Mouse (Mus musculus) limb, embryonic 14.5 days (tissue): ENCODE data around the gene Tmem144. TPM values are rescaled to one million over a fixed set of nuclear protein-coding genes. Genes with fewer than 3 reads are reported as not detected.

ENCODE experiments used
- ATAC-seq: fragments of 200-750 bp; cut with Nextera tagmentation; 2 replicates; pipeline ENCODE4 v1.8.0; 2017; ENCODE audit warnings: low read depth, moderate number of reproducible peaks, moderate TSS enrichment; ENCODE audit not compliant: low FRiP score
- DNase-seq: peaks from one replicate; pipeline ENCODE4 v3.0.0-alpha.2; 2015; ENCODE audit warnings: low spot score
- H3K27ac ChIP-seq: fragments of 300-500 bp; sonication (generic); replicated peaks from 2 replicates; pipeline ENCODE4 v1.5.1; 2014; ENCODE audit warnings: low read depth, mild to moderate bottlenecking, low read length, moderate library complexity, mixed read lengths
- H3K27me3 ChIP-seq: fragments of 300-500 bp; sonication (generic); 2 replicates; pipeline ENCODE4 v1.6.1; 2014; ENCODE audit warnings: low read length, mixed read lengths; ENCODE audit not compliant: control insufficient read depth, insufficient read depth
- H3K36me3 ChIP-seq: fragments of 300-500 bp; sonication (generic); 2 replicates; pipeline ENCODE4 v1.6.1; 2014; ENCODE audit warnings: mild to moderate bottlenecking, low read length, moderate library complexity, mixed read lengths; ENCODE audit not compliant: control insufficient read depth, insufficient read depth
- H3K4me1 ChIP-seq: fragments of 300-500 bp; sonication (generic); 2 replicates; pipeline ENCODE4 v1.6.1; 2014; ENCODE audit warnings: antibody characterized with exemption, low read length, mixed read lengths; ENCODE audit not compliant: control insufficient read depth, insufficient read depth
- H3K4me2 ChIP-seq: fragments of 300-500 bp; sonication (generic); replicated peaks from 2 replicates; pipeline ENCODE4 v1.6.1; 2014; ENCODE audit warnings: low read depth, mild to moderate bottlenecking, low read length, moderate library complexity; ENCODE audit not compliant: severe bottlenecking
- H3K4me3 ChIP-seq: fragments of 300-500 bp; sonication (generic); replicated peaks from 2 replicates; pipeline ENCODE4 v1.5.1; 2014; ENCODE audit warnings: low read length
- H3K9ac ChIP-seq: fragments of 300-500 bp; sonication (generic); 2 replicates; pipeline ENCODE4 v1.6.1; 2014; ENCODE audit warnings: mild to moderate bottlenecking, low read depth, low read length, moderate library complexity; ENCODE audit not compliant: severe bottlenecking
- H3K9me3 ChIP-seq: fragments of 300-500 bp; sonication (generic); 2 replicates; pipeline ENCODE4 v1.6.1; 2016; ENCODE audit warnings: low read length; ENCODE audit not compliant: control insufficient read depth
- POLR2A ChIP-seq: fragments of 200-500 bp; IDR thresholded peaks from 2 replicates; pipeline ENCODE4 v1.8.0; 2012; ENCODE audit warnings: inconsistent platforms, mild to moderate bottlenecking, moderate library complexity, borderline replicate concordance; ENCODE audit not compliant: insufficient read depth, insufficient read length; ENCODE audit errors: extremely low read depth
- WGBS: fragments of 180-500 bp; shearing (Covaris S2); extraction: QIAGEN DNeasy Blood & Tissue Kit; methylation state at CpG from one replicate; pipeline ENCODE4 v1.1.7; 2014; 5-methylcytosine and 5-hydroxymethylcytosine counted together
- polyA plus RNA-seq, 2 experiments: library from polyadenylated mRNA; depleted of rRNA in 1 of 2; stranded (reverse) in 1 of 2; unstranded in 1 of 2; fragments of >200 nt; fragmentation: Nextera tagmentation in 1 of 2; extraction: Ambion mirVana in 1 of 2; gene quantifications; 2 replicates each; pipeline versions ENCODE4 v1.2.1 to v1.2.3; 2012 to 2014

The Tmem144 gene
- polyA plus RNA-seq, 2 experiments: 1.2 to 3.3 TPM

DNA sequence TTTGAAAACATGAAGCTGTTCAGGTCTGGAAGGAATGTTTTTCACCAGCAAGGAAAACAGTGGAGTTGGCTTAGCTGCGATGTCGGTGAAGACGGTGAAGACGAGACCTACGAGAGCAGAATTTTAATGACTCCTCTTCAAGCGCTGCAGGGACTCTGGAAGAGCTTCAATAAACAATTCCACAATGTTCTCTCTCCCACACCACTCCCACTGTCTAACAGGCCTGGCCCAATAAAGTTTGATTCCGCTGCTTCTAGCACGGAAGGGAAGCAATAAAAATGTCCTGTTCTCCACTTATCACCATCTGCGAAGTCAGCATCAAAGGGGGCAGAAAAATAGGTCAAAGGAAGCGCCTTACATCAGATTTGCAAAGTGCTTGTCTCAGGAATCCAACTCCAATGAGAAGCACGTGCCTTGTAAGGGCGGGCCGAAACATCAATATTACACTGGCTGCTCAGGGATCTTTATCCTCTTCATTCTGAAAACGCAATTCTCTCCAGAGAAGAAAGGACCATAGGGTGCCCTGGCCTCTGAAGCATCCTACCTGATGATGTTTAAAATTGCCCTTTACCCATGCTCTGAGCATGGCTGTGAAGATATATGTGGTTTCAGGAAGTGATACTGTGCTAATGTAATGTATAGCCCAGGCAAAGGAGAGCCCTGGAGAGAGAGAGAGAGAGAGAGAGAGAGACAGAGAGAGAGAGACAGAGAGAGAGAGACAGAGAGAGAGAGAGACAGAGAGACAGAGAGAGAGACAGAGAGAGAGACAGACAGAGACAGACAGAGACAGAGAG lies 34.2 kb downstream of the Tmem144 start:
- H3K27ac ChIP-seq: no peak overlapping the region
- H3K4me2 ChIP-seq: no peak overlapping the region
- H3K9ac ChIP-seq: no peak overlapping the region
- WGBS: 16% methylated on average over 14 of the region's 14 CpGs
- ATAC-seq (peak; percentile 45; the same call in 1 of the 2 replicates), DNase-seq (no peak)
- no peaks in the 10 kb centered on the region for H3K27me3 ChIP-seq
- H3K36me3 ChIP-seq: no peaks in the 10 kb centered on the region
- no peaks in the 10 kb centered on the region for H3K9me3 ChIP-seq
- no peak overlapping the region for H3K4me3 ChIP-seq
- peaks cover 5% of the 10 kb centered on the region; the same call in 1 of the 2 replicates for H3K4me1 ChIP-seq
- no peak for TF ChIP-seq POLR2A

DNA sequence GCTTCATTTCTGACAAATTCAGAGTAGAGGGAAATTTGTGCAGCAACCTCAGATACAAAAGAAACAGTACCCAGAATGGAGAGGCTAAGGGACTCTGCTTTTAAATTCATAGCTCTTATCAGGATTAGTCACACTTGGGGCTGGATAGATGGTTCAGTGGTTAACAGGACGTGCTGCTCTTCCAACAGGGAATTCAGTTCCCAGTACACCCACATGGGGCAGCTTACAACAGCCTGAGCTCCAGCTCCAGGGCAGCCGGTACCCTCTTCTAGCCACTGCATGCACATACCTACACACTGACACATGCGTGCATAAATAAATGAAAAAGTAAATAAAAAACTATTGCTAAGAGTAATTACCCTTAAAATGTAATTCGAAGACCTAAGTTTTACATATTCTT lies 36.3 kb downstream of the Tmem144 start:
- Histone ChIP-seq H3K9me3 (no peaks in the 10 kb centered on the region), H3K9ac (no peak overlapping the region), H3K27ac (no peak overlapping the region), H3K4me2 (no peak overlapping the region), H3K4me1 (peaks cover 5% of the 10 kb centered on the region; the same call in 1 of the 2 replicates), H3K4me3 (no peak overlapping the region), H3K36me3 (no peaks in the 10 kb centered on the region), H3K27me3 (no peaks in the 10 kb centered on the region)
- TF ChIP-seq POLR2A: no peak
- DNase-seq: no peak
- no peak for ATAC-seq
- 75% methylated on average over 4 of the region's 4 CpGs for WGBS

DNA sequence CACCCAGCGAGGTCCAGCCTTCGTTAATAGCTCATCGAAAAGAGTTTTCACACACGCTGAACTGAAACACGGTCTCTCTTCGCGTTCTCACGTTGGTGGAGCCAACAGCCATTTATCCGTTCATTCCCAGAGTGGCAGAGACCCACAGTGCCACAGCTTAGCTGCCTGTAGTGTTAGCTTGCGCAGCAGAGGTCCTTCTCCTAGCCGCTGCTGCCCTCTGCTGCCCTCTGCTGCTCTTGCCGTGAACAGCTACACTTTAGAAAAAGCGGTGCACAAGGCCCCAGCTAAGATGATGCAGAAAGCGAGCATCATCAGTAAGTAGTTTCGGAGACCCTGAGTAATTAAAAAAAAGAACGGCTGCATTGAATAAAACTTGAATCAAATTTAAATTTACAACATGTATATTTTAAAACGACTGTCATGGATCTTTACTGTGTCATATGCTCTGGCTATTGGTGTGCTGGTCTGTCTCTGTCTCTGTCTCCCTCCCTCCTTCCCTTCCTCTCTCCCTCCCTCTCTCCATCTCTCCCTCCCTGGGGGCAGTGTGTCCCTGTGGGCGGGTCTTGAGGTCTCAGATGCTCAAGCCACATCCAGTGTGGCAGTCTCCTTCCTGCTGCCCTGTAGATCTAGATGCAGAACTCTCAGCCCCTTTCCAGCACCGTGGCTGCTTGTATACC lies 38.6 kb downstream of the Tmem144 start:
- 31% methylated on average over 19 of the region's 19 CpGs for WGBS
- ATAC-seq: peak; percentile 59; the same call in 1 of the 2 replicates

DNA sequence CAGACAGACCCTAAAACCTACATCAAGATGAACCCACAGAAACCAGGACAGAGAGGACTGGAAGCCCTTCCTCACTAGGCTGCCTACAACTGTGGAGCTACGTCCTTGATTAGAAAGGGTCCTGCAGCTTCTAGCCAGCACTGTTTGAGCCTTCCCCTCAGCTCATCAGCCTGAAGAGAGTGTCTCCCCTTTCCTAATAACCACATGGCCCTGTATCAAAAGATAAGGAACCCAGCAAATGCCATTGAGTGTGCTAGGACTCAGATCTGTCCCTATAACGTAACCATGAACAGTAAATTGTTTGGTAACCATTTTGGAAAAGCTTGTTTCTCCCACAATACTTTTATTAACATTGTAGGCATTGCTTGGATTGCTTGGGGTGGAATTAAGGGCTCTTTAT lies 40.5 kb downstream of the Tmem144 start:
- Histone ChIP-seq H3K27me3 (no peaks in the 10 kb centered on the region), H3K9ac (no peak overlapping the region), H3K4me2 (no peak overlapping the region), H3K9me3 (no peaks in the 10 kb centered on the region), H3K4me3 (no peak overlapping the region), H3K27ac (no peak overlapping the region), H3K36me3 (no peaks in the 10 kb centered on the region), H3K4me1 (no peaks in the 10 kb centered on the region)
- 80% methylated on average over 2 of the region's 2 CpGs for WGBS
- TF ChIP-seq POLR2A: no peak
- ATAC-seq: no peak
- DNase-seq: no peak

More for the DNA sequence above, 38.6 kb downstream of the Tmem144 start:
- Histone ChIP-seq H3K27me3 (no peaks in the 10 kb centered on the region), H3K27ac (no peak overlapping the region), H3K4me3 (no peak overlapping the region), H3K36me3 (no peaks in the 10 kb centered on the region), H3K9ac (no peak overlapping the region), H3K4me2 (peak overlapping the region; percentile 15; the same call in 1 of the 2 replicates), H3K9me3 (no peaks in the 10 kb centered on the region), H3K4me1 (peaks cover 5% of the 10 kb centered on the region; the same call in 1 of the 2 replicates)
- peak; percentile 55 for DNase-seq
- no peak for TF ChIP-seq POLR2A

DNA sequence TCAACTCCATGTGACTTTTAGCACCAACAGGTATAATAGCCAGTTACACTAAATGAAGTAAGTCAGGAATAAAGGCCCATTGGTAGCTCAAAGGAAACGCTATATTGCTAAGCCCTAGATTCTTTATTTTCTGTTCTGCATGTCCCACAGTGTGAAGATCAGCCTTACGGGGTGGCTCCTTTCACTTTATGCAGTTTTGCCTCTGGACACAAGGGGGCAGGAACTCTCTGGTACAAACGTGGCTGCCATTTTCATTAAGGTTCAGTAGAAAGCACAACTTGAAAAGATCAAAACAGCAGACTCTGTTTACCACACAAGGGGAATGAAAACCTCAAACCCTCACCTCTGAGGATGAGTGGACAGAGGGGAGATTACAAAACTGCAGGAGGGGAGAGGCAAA lies 40.9 kb downstream of the Tmem144 start:
- Histone ChIP-seq H3K9me3 (no peaks in the 10 kb centered on the region), H3K9ac (no peak overlapping the region), H3K27me3 (no peaks in the 10 kb centered on the region), H3K4me3 (no peak overlapping the region), H3K36me3 (no peaks in the 10 kb centered on the region), H3K4me1 (no peaks in the 10 kb centered on the region), H3K4me2 (no peak overlapping the region), H3K27ac (no peak overlapping the region)
- no peak for TF ChIP-seq POLR2A
- no peak for DNase-seq
- no peak for ATAC-seq
- WGBS: 51% methylated on average over 3 of the region's 3 CpGs
